Mouse (Mus musculus): ENCODE results near the gene Stra6l.

The Stra6l gene

GRCm38 (mm10) chr4:45848109-45848824 lies at the start of gene Stra6l:
TSS of gene Stra6l (plus strand) at chr4:45848664.
- DNase-seq (ENCODE audit: low spot score), result no peak

- peak; percentile 79 for DNase-seq (ENCODE audit: low spot score)
Observed at GRCm38 (mm10) chr4:45798964-45799363, 49.5 kb upstream of the Stra6l start, which contains the start of gene Aldh1b1. TSS of gene Aldh1b1 (plus strand) at chr4:45799022.

- DNase-seq (ENCODE audit: low spot score), result no peak
Observed at GRCm38 (mm10) chr4:45799956-45800537, 48.4 kb upstream of the Stra6l start.

DNA sequence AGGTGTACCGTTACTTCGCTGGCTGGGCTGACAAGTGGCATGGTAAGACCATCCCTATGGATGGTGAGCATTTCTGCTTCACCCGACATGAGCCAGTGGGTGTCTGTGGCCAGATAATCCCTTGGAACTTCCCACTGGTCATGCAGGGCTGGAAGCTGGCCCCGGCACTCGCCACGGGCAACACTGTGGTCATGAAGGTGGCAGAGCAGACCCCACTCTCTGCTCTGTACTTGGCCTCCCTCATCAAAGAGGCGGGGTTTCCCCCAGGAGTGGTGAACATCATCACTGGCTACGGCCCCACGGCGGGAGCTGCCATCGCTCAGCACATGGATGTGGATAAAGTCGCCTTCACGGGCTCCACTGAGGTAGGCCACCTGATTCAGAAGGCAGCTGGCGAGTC lies 45.6 kb upstream of the Stra6l start:
- no peak for DNase-seq (ENCODE audit: low spot score)

GRCm38 (mm10) chr4:45808034-45808433 lies 40.4 kb upstream of the Stra6l start:
- DNase-seq (ENCODE audit: low spot score), result no peak

- DNase-seq (ENCODE audit: low spot score), result no peak
Observed at GRCm38 (mm10) chr4:45811250-45811649, 37.2 kb upstream of the Stra6l start.

DNA sequence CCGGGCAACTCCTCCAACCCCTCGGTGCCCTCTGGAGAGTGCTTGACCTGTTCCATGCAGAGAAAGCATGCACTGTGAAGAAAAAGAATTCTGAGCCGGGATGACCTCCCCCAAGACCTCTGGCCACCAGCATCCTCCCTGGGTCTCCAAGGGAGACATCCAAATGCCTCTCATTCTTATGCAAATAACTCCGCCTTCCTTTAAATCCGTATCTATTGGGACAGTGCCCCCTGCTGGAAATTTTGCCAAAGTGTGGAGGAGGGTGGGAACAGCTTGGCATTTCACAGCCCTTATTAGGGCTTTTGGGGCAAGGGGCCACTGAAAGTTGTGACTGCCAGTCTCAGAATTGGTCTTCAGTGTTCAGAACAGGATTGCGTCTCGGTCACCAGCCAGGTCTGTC lies 32.9 kb upstream of the Stra6l start:
- DNase-seq (ENCODE audit: low spot score), result peak; percentile 25

- no peak for DNase-seq (ENCODE audit: low spot score)
Observed at GRCm38 (mm10) chr4:45818814-45819207, 29.7 kb upstream of the Stra6l start.

DNA sequence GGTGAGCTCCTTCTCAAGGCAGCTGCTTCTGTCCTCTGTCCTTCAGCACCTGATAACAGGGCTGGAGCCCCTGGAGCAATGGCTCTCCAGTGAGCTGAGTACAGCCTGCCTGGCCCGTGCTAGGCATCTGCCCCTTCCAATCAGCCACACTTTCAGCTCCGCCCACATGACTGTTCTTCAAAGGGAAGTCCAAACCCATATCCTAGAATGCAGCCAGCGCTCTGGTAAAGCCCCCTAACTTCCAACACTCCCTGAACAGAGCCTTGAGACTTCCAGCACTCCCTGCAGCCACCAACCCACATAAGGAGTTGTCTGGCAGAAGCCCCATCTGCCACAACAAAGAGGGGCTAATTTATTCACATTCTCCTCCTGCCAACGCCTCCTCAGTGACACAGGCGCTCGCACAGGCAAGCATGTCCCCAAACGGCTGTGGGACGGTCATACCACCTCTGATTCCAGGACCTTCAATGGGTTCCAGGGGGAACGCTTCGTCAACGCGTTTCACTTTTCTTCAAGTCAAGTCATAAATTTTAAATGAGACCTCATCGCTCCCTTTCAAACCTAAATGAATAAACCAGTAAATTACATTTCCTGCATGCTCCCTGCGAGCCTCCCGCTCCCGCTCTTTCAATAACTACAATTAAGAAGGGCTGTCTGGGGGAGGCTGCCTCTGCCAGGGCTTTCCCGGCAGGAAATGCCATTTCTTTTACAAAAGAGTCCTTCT lies 29.1 kb upstream of the Stra6l start:
- DNase-seq (ENCODE audit: low spot score), result peak; percentile 17

DNA sequence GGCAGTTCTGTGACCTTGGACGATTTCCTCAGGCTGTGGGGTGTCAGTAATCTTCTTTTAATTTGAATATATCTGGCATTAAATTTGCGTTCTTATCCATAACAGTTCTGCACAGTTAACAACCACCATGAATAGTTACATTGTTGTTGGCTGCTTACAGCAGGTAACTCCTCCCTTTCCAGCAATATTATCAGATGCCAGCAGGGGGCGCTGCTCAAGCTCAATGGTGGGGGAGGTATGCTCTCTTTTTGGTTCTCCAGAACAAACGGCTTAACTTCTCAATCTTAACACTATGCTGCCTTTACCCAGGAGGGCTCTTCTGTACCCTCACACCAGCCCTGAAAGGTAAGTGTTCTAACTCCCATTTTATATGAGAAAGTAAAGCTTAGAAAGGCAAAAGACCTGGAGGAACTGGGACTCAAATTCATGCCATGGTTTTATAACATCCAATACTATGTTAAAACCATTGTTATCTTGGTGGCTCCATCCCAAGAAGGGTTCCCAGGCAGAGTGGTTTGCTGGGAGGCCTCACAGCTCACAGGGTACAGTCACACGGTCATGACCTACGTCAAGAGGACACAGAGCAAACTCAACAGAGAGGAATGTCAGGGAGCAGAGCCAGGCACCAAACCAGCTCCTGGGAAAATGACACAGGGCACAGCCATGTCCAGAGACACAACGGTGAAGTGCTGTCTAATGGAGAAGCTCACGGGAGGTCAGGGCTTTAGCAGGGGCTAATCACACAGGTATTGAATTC lies 28.2 kb upstream of the Stra6l start:
- DNase-seq (ENCODE audit: low spot score), result peak; percentile 36

DNA sequence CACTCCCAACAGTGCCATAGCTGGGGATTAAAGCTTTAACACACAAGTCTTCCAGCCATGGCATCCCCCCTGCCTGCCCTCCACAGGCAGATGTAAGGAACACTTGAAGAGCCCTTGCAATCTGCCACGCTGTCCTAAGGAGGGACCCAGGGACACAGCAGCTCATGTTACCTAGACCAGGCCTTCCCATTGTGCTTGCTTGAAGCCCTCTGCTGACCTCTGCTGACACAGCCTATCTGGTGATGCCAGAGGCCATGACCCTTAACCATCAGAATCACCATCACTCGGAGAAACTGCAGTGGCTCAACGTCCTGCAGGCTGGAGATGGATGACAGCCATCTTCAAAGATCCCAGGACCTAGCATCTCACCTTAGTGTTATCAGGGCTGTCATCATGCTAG lies 26.5 kb upstream of the Stra6l start:
- no peak for DNase-seq (ENCODE audit: low spot score)

DNA sequence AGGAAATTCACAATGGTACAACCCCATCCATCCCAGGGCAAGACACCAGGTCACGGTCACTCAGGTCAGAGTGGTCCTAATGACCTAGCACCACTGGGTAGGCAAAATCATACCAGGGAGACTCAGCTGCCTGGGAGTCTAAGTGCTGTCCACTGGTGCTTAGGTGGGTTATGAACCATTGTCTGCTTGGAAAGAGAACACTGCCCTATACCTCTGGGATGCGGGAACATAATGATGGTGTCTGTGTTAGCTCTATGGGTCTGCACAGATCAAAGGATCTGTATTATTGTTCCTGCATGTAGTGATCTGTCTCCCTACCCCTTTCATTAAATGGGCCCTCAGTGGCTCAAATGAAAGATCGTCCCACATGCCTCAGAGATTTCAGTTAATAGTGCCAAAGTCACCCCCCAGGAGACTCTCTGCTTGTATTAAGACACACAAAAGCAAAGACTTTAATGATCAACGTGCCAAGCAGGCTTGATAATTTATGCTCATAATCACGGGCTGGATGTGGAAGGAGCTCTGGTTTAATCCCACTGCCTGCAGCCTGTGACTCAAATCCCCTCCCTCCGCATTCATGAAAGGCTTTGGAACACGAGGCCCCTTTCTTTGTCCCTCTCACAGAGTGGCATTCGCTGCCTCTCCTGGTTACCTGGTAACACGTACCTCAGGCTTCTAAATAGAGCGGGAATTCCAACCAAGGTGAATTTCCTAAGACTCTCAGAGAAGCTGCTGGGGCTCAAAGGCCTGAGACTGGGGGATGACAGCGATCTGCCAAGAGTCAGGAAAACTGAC lies 25.5 kb upstream of the Stra6l start:
- DNase-seq (ENCODE audit: low spot score), result no peak

- DNase-seq (ENCODE audit: low spot score), result no peak
Observed at GRCm38 (mm10) chr4:45824049-45824760, 24.3 kb upstream of the Stra6l start.

DNA sequence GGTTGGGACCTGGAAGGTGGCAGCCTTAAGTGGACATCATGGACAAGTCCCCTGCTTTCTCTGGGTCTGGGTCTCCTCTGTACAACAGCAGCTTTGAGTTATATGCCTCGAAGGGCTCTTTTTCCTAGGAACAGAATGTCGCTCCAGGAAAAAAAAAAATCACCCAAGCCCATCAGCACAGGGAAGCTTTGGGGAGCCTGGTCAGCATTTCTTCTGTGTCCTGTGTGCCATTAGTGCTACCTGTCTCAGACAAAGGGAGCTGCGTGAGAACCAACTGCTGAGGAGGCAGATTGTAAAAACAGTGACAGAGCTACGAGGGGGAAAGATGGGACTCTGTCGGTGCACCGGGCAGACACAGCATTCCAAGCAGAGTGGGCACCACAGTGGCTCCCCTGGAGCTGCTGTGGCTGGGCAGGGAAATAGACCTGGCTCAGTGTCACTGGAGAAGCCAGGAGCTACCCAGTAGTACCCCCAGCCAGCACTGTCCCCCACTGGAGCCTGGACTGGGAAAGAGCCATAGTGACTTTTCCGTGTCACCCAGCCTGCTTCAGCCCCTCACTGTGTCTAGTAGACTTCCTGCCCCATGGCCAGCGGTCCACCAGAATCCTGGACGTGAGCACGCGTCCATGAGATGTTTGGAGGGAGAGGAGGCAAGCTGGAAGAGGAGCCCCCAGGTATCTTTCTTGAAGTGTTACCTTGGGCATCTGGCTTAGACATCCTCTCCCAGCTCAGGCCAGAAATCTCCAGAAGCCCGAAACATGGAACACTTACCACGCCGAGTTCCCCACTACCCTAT lies 23.5 kb upstream of the Stra6l start:
- DNase-seq (ENCODE audit: low spot score), result no peak

DNA sequence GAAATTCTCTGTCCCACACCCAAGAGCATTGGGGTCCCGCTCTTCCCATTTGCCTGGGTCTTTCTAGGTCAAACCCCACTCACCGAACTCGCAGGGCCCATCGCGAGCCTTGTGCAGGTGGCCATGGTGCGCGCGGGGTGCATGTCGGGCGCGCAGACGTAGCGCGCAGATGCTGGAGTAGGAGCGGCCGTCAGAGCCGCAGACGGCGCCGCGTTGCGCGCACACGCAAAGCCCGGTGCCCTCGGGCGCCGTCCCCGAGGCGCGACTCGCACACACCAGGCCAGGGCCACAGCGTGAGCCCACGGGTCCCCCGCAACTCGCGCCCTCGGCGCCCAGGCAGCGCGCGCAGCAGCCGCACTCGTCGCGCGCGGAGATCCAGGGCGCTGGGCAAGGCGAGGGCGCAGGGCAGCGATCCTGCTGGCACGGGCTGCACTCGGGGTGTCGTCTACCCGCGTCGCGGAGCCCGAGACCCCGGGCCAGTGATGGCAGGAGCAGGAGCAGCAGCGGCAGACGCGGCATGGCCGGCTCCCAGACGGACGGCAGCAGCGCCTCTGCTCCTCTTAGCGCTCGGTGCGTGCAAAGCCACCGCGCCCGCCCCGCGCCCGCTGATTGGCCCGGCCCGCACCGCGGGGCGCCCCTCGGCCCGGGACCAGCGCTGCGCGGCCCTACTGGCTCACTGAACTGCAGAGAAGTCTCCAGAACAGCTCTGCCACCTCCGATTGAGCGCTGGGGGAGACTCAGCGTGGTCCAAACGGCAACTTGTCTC lies 22.0 kb upstream of the Stra6l start, which contains the start of gene Igfbpl1:
Gene Igfbpl1 (minus strand): TSS at position 649 of the 766 bp plus-strand sequence.
- DNase-seq (ENCODE audit: low spot score), result no peak

DNA sequence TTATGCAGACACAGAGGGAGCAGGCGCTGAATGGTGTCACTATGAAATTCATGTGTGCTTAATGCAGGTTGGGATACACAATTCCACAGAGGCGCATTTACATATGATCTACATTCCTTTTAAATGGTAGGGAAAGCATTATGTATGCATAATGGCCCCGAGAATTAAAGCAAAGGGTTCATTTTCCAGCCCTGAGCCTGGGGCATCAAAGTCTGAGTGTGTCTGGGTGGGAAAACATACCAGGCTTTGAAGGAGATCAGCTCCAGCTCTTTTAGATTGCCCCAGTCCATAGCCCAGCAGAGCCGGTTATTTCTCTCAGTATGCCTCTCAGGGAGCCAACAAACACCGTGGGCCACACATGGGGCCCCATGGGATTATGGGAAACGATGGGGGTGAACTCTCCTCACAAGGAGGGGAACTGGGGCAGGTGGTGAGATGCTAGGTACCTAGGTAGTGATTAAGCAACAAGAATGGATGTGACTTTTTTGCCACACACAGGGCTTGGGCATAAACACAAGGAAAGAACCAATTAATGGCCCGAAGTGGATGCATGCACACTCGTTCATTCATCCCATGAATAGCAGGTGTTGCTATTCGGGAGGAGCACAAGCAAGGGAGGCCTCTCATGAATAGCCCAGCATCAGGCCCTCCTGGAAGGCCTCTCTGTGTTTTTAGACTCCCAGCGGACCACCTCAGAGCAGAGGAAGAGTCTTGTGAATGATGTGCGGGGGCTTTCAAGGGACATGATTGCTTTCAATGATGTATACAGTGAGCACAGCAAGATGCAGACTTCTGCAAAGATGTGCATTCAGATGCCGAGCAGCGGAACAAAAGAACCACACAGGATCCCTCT lies 18.3 kb upstream of the Stra6l start:
- no peak for DNase-seq (ENCODE audit: low spot score)

DNA sequence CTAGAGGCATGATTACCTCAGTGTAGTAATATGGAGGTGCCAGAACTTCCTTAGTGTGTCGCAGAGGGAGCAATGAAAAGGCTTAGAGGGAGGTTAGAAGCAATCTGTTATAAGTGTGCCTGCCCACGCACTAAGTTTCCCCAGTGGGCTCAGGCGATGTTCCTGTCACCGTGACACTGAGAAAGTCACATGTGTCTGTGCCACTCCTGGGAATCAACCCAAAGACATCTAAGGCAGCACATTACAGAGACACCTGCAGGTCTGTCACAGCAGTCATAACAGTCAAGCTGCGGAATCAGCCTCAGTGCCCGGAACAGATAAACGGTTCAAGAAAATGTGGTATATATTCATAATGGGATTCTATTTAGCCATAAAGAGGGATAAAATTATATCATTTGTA lies 16.5 kb upstream of the Stra6l start:
- no peak for DNase-seq (ENCODE audit: low spot score)

DNA sequence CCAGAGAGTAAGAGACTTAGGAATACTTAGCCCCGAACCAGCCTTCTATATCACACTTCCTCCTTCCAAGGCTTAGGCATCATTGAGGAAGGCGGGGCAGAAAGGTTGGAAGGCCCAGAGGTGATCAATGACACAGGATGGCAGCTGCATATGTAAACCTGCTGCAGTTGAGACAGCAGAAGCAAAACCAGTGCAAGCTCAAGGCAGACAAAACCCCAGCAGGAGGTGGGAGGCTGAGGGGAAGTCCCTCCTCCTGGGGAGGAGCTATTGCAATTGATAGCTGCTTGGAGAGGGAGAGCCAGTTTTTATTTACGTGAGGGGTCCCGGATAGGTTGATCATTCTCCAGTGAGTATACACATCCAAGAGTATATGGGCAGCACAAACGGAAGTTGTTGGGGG lies 15.0 kb upstream of the Stra6l start:
- no peak for DNase-seq (ENCODE audit: low spot score)

Data from lung, postnatal 25 days (tissue).